Mouse (Mus musculus) heart, postnatal 4 days (tissue): ENCODE results near the gene Cenpo. TPM values are rescaled to one million over a fixed set of nuclear protein-coding genes. Genes with fewer than 3 reads are reported as not detected.
"Not testable (repeated sequence)": the region's sequence is repeated elsewhere in the genome, so short reads cannot be mapped to it uniquely, and the experiment has no call there.

ENCODE experiments used
- DNase-seq: peaks from one replicate; pipeline ENCODE4 v3.0.0; 2021
- total RNA-seq, 2 experiments: library from RNA; stranded (reverse); gene quantifications; 2 replicates each; pipeline ENCODE4 v1.2.3; 2021

Cenpo gene
- 10 to 100 TPM in 1 of 2 experiments, 1 to 10 TPM in 1; 9.9 to 11.3 TPM for total RNA-seq

- peak; percentile 96 for DNase-seq
Observed at GRCm38 (mm10) chr12:4233572-4234508, at the start of gene Cenpo, which contains the start of gene Ptrhd1. Cenpo (minus strand) TSS chr12:4234294. Ptrhd1 (plus strand) TSS chr12:4234027.

GRCm38 (mm10) chr12:4279878-4280277 lies 45.8 kb upstream of the Cenpo start:
- DNase-seq, result no peak

- DNase-seq, result no peak
Observed at GRCm38 (mm10) chr12:4278978-4279755, 45.1 kb upstream of the Cenpo start.

GRCm38 (mm10) chr12:4271078-4271477 lies 37.0 kb upstream of the Cenpo start:
- no peak for DNase-seq

- DNase-seq, result peak; percentile 16
Observed at GRCm38 (mm10) chr12:4267765-4268164, 33.7 kb upstream of the Cenpo start.

GRCm38 (mm10) chr12:4252742-4253655 lies 18.9 kb upstream of the Cenpo start:
- no peak for DNase-seq

GRCm38 (mm10) chr12:4249786-4250185 lies 15.7 kb upstream of the Cenpo start:
- no peak for DNase-seq

- DNase-seq, result no peak
Observed at GRCm38 (mm10) chr12:4245742-4246141, 11.6 kb upstream of the Cenpo start.

- DNase-seq, result no peak
Observed at GRCm38 (mm10) chr12:4243805-4244204, 9.7 kb upstream of the Cenpo start.

GRCm38 (mm10) chr12:4240281-4240680 lies 6.2 kb upstream of the Cenpo start:
- DNase-seq, result not testable (repeated sequence)

- DNase-seq, result no peak
Observed at GRCm38 (mm10) chr12:4237481-4237880, 3.4 kb upstream of the Cenpo start.

GRCm38 (mm10) chr12:4232777-4233176 lies 1.3 kb downstream of the Cenpo start:
- DNase-seq, result no peak

GRCm38 (mm10) chr12:4230156-4230555 lies 3.9 kb downstream of the Cenpo start:
- no peak for DNase-seq

- DNase-seq, result no peak
Observed at GRCm38 (mm10) chr12:4212908-4213307, 21.2 kb downstream of the Cenpo start.

GRCm38 (mm10) chr12:4211174-4211573 lies 22.9 kb downstream of the Cenpo start:
- no peak for DNase-seq

GRCm38 (mm10) chr12:4209196-4209595 lies 24.9 kb downstream of the Cenpo start:
- DNase-seq, result no peak

- DNase-seq, result peak; percentile 77
Observed at GRCm38 (mm10) chr12:4208405-4209133, 25.5 kb downstream of the Cenpo start.

GRCm38 (mm10) chr12:4206106-4206505 lies 28.0 kb downstream of the Cenpo start:
- no peak for DNase-seq

GRCm38 (mm10) chr12:4202206-4202605 lies 31.9 kb downstream of the Cenpo start:
- DNase-seq, result no peak

GRCm38 (mm10) chr12:4201454-4202200 lies 32.5 kb downstream of the Cenpo start:
- peak; percentile 59 for DNase-seq

GRCm38 (mm10) chr12:4199271-4199670 lies 34.8 kb downstream of the Cenpo start:
- no peak for DNase-seq
